Mouse (Mus musculus) layer of hippocampus, adult 6 months (tissue): ENCODE results near the gene 6430571L13Rik. TPM values are rescaled to one million over a fixed set of nuclear protein-coding genes. Genes with fewer than 3 reads are reported as not detected.

Source experiments
- long read RNA-seq, 2 experiments: library from polyadenylated mRNA; unstranded; transcript quantifications; one replicate each; pipeline ENCODE4 v2.0.0; 2019 to 2020
- polyA plus RNA-seq: library from polyadenylated mRNA; unstranded; fragments of <200 nt; fragmentation: Nextera tagmentation; gene quantifications from 2 replicates; pipeline ENCODE4 v1.2.3, GENCODE M21; 2021

6430571L13Rik gene
- polyA plus RNA-seq: 0.93 and 1.2 TPM in 2 replicates
- long read RNA-seq, experiment 1, partial matches to known transcripts: 1 of 3 reads
- long read RNA-seq, experiment 1, other reads (novel, unspliced or antisense): 2 of 3 reads
- long read RNA-seq, experiment 2, transcript 6430571L13Rik-201 (6 exons, 2,599 nt): major isoform, 9 of 15 reads
- long read RNA-seq, experiment 2, partial matches to known transcripts: 3 of 15 reads
- long read RNA-seq, experiment 2, other reads (novel, unspliced or antisense): 3 of 15 reads

GRCm38 (mm10) chr9:107340267-107340859, at the start of gene 6430571L13Rik:
6430571L13Rik (plus strand) TSS chr9:107340602.

DNA sequence AAGGTAGTCTGAATTCAATTTTAAA, 44.6 kb upstream of the 6430571L13Rik start, which contains the start of gene Cish:
TSS of gene Cish (plus strand) at position 11 of the 25 bp plus-strand sequence.

GRCm38 (mm10) chr9:107338172-107338883, 2.1 kb upstream of the 6430571L13Rik start, which contains the start of gene Hemk1:
Hemk1 (minus strand) TSS chr9:107338350.

GRCm38 (mm10) chr9:107399491-107399971, 59.1 kb downstream of the 6430571L13Rik start, which contains the start of gene Cacna2d2:
Cacna2d2 (plus strand) TSS chr9:107399612.

Other genes starting within 250 kb of the 6430571L13Rik start
- gene Dock3, start 108.7 kb upstream of the 6430571L13Rik start, polyA plus RNA-seq: 12.6 and 12.8 TPM in 2 replicates
- gene Mapkapk3, start 50.7 kb upstream of the 6430571L13Rik start, polyA plus RNA-seq: 1.4 and 2.2 TPM in 2 replicates
- 2.8 and 4.4 TPM in 2 replicates for gene Cish, start 44.6 kb upstream of the 6430571L13Rik start, polyA plus RNA-seq
- gene Hemk1, start 2.3 kb upstream of the 6430571L13Rik start, polyA plus RNA-seq: 11.3 and 36.7 TPM in 2 replicates
- 5.3 and 5.4 TPM in 2 replicates for gene Cacna2d2, start 59.0 kb downstream of the 6430571L13Rik start, polyA plus RNA-seq
- 40.5 and 46.0 TPM in 2 replicates for gene Tmem115, start 193.3 kb downstream of the 6430571L13Rik start, polyA plus RNA-seq
- gene Cyb561d2, start 201.6 kb downstream of the 6430571L13Rik start, polyA plus RNA-seq: 44.2 and 47.5 TPM in 2 replicates
- 63.1 and 69.0 TPM in 2 replicates for gene Nprl2, start 201.6 kb downstream of the 6430571L13Rik start, polyA plus RNA-seq
- 4.1 and 7.1 TPM in 2 replicates for gene Zmynd10, start 206.7 kb downstream of the 6430571L13Rik start, polyA plus RNA-seq
- 9.8 and 10.1 TPM in 2 replicates for gene Rassf1, start 211.0 kb downstream of the 6430571L13Rik start, polyA plus RNA-seq
- 100 and 108 TPM in 2 replicates for gene Tusc2, start 222.7 kb downstream of the 6430571L13Rik start, polyA plus RNA-seq
- gene Hyal2, start 227.3 kb downstream of the 6430571L13Rik start, polyA plus RNA-seq: 16.4 and 16.9 TPM in 2 replicates
- 3.7 and 4.0 TPM in 2 replicates for gene Hyal1, start 236.3 kb downstream of the 6430571L13Rik start, polyA plus RNA-seq
- 9.6 and 9.7 TPM in 2 replicates for gene Naa80, start 238.3 kb downstream of the 6430571L13Rik start, polyA plus RNA-seq
- 0.40 and 1.7 TPM in 2 replicates for gene Hyal3, start 240.2 kb downstream of the 6430571L13Rik start, polyA plus RNA-seq
- 4.4 and 4.7 TPM in 2 replicates for gene Ifrd2, start 247.0 kb downstream of the 6430571L13Rik start, polyA plus RNA-seq